Mouse (Mus musculus) limb, embryonic 11.5 days (tissue): ENCODE results near the gene Selenos. TPM values are rescaled to one million over a fixed set of nuclear protein-coding genes. Genes with fewer than 3 reads are reported as not detected.
"Not testable (repeated sequence)": the region's sequence is repeated elsewhere in the genome, so short reads cannot be mapped to it uniquely, and the experiment has no call there.

Experiments
- ATAC-seq: fragments of 200-750 bp; cut with Nextera tagmentation; 2 replicates; pipeline ENCODE4 v1.8.0; 2017; ENCODE audit warnings: low read depth; ENCODE audit not compliant: insufficient number of reproducible peaks, low FRiP score, low TSS enrichment
- DNase-seq: peaks from one replicate; pipeline ENCODE4 v3.0.0-alpha.2; 2015; ENCODE audit warnings: low spot score
- H3K27ac ChIP-seq: fragments of 300-500 bp; sonication (generic); replicated peaks from 2 replicates; pipeline ENCODE4 v1.5.1; 2014; ENCODE audit warnings: low read depth, mild to moderate bottlenecking, low read length
- H3K27me3 ChIP-seq: fragments of 300-500 bp; sonication (generic); 2 replicates; pipeline ENCODE4 v1.6.1; 2014; ENCODE audit warnings: mild to moderate bottlenecking, low read length, mixed read lengths; ENCODE audit not compliant: control insufficient read depth, insufficient read depth
- H3K36me3 ChIP-seq: fragments of 300-500 bp; sonication (generic); 2 replicates; pipeline ENCODE4 v1.6.1; 2014; ENCODE audit warnings: mild to moderate bottlenecking, low read length, moderate library complexity, mixed read lengths; ENCODE audit not compliant: control insufficient read depth, insufficient read depth
- H3K4me1 ChIP-seq: fragments of 300-500 bp; sonication (generic); 2 replicates; pipeline ENCODE4 v1.6.1; 2014; ENCODE audit warnings: low read length, mixed read lengths; ENCODE audit not compliant: control insufficient read depth, insufficient read depth
- H3K4me2 ChIP-seq: fragments of 300-500 bp; sonication (generic); 2 replicates; pipeline ENCODE4 v1.6.1; 2014; ENCODE audit warnings: low read depth, mild to moderate bottlenecking, moderate library complexity; ENCODE audit not compliant: severe bottlenecking
- H3K4me3 ChIP-seq: fragments of 300-500 bp; sonication (generic); 2 replicates; pipeline ENCODE4 v1.5.1; 2014; ENCODE audit warnings: low read depth, low read length
- H3K9ac ChIP-seq: fragments of 300-500 bp; sonication (generic); 2 replicates; pipeline ENCODE4 v1.6.1; 2014; ENCODE audit warnings: mild to moderate bottlenecking, low read length
- H3K9me3 ChIP-seq: fragments of 300-500 bp; sonication (generic); 2 replicates; pipeline ENCODE4 v1.6.1; 2016; ENCODE audit warnings: low read length; ENCODE audit not compliant: control insufficient read depth
- WGBS: fragments of 180-500 bp; shearing (Covaris S2); extraction: QIAGEN DNeasy Blood & Tissue Kit; methylation state at CpG from one replicate; pipeline ENCODE4 v1.1.7; 2014; 5-methylcytosine and 5-hydroxymethylcytosine counted together
- polyA plus RNA-seq: library from polyadenylated mRNA; unstranded; fragments of >200 nt; fragmentation: Nextera tagmentation; extraction: Ambion mirVana; gene quantifications from 2 replicates; pipeline ENCODE4 v1.2.1, GENCODE M21; 2014

Selenos gene
- polyA plus RNA-seq, 1 experiment from 2014 or later: 87.7 TPM

- DNase-seq: peak; percentile 41
- Histone ChIP-seq H3K9ac (0 out of 2 replicates have a peak overlapping the region, but pooled peaks have one; percentile 23), H3K36me3 (no peaks in the 10 kb centered on the region), H3K27me3 (no peaks in the 10 kb centered on the region), H3K27ac (no peak overlapping the region; the same call in 1 of the 2 replicates), H3K4me2 (no peak overlapping the region), H3K9me3 (no peaks in the 10 kb centered on the region), H3K4me3 (no peak overlapping the region), H3K4me1 (peaks cover 49% of the 10 kb centered on the region)
- ATAC-seq: peak; percentile 55; the same call in 1 of the 2 replicates
- WGBS: 30% methylated on average over 17 of the region's 17 CpGs
These were observed 32.2 kb upstream of the Selenos start for GRCm38 (mm10) chr7:66046921-66047918.

GRCm38 (mm10) chr7:66047975-66048374 lies 31.5 kb upstream of the Selenos start:
- no peaks in the 10 kb centered on the region for H3K27me3 ChIP-seq
- 78% methylated on average over 4 of the region's 4 CpGs for whole genome bisulfite sequencing
- no peaks in the 10 kb centered on the region for H3K9me3 ChIP-seq
- peaks cover 49% of the 10 kb centered on the region for H3K4me1 ChIP-seq
- no peak for ATAC-seq
- H3K27ac ChIP-seq: no peak overlapping the region
- no peak for DNase-seq
- H3K9ac ChIP-seq: no peak overlapping the region
- H3K4me2 ChIP-seq: no peak overlapping the region
- no peaks in the 10 kb centered on the region for H3K36me3 ChIP-seq
- H3K4me3 ChIP-seq: no peak overlapping the region

- peaks cover 44% of the 10 kb centered on the region for H3K4me1 ChIP-seq
- 88% methylated on average over 12 of the region's 12 CpGs for WGBS
- DNase-seq (no peak), ATAC-seq (no peak)
- H3K27ac ChIP-seq: no peak overlapping the region
- H3K27me3 ChIP-seq: no peaks in the 10 kb centered on the region
- H3K9me3 ChIP-seq: no peaks in the 10 kb centered on the region
- no peak overlapping the region for H3K4me2 ChIP-seq
- no peaks in the 10 kb centered on the region for H3K36me3 ChIP-seq
- no peak overlapping the region for H3K4me3 ChIP-seq
- H3K9ac ChIP-seq: no peak overlapping the region
These were observed 30.8 kb upstream of the Selenos start for GRCm38 (mm10) chr7:66048446-66049230.

- no peak overlapping the region for H3K9ac ChIP-seq
- no peaks in the 10 kb centered on the region for H3K27me3 ChIP-seq
- H3K4me2 ChIP-seq: no peak overlapping the region
- WGBS: 88% methylated on average over 4 of the region's 4 CpGs
- H3K4me3 ChIP-seq: no peak overlapping the region
- H3K9me3 ChIP-seq: no peaks in the 10 kb centered on the region
- H3K4me1 ChIP-seq: no peaks in the 10 kb centered on the region
- no peaks in the 10 kb centered on the region for H3K36me3 ChIP-seq
- no peak overlapping the region for H3K27ac ChIP-seq
- DNase-seq: no peak
- ATAC-seq: no peak
These were observed 25.4 kb upstream of the Selenos start for GRCm38 (mm10) chr7:66053946-66054483.

- not testable (repeated sequence) for H3K27me3 ChIP-seq, H3K9me3 ChIP-seq, H3K4me3 ChIP-seq, H3K27ac ChIP-seq, H3K36me3 ChIP-seq, H3K4me1 ChIP-seq, DNase-seq, H3K9ac ChIP-seq, H3K4me2 ChIP-seq, ATAC-seq
- 17% methylated on average over 2 of the region's 2 CpGs for WGBS
These were observed 24.1 kb upstream of the Selenos start for GRCm38 (mm10) chr7:66055356-66055755.

DNA sequence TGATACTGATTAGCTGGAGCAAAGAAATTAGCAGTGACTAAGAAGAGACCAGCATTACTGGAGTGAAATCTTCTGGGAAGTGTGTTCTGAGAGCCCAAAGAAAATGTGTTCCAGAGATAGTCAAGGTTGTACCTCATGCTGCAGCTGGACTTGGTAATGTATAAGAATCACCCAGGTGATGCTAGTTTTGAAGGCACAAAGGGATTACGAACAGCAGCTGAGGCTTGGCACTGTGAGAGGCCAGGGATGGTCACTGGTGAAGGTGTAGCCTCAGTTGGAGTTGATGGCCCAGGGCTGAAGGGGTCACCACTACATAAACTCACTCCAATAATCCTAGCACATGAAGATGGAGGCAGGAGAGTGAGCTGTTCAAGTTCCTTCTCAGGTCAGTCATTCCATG lies 20.7 kb upstream of the Selenos start, which contains the start of gene Snrpa1:
TSS of gene Snrpa1 (plus strand) at position 301 of the 400 bp plus-strand sequence.
- Histone ChIP-seq H3K4me2 (peak within 1 kb of the TSS; percentile 69), H3K4me3 (peak within 1 kb of the TSS; percentile 99), H3K27me3 (no peaks in the 10 kb centered on the region), H3K27ac (no peak within 1 kb of the TSS), H3K36me3 (peaks cover 8% of the 10 kb centered on the region; the same call in 1 of the 2 replicates), H3K9me3 (no peaks in the 10 kb centered on the region), H3K4me1 (peaks cover 3% of the 10 kb centered on the region; the same call in 1 of the 2 replicates), H3K9ac (peak within 1 kb of the TSS; percentile 95)
- WGBS: 64% methylated on average over 1 of the region's 1 CpGs
- no peak for ATAC-seq
- no peak for DNase-seq

DNA sequence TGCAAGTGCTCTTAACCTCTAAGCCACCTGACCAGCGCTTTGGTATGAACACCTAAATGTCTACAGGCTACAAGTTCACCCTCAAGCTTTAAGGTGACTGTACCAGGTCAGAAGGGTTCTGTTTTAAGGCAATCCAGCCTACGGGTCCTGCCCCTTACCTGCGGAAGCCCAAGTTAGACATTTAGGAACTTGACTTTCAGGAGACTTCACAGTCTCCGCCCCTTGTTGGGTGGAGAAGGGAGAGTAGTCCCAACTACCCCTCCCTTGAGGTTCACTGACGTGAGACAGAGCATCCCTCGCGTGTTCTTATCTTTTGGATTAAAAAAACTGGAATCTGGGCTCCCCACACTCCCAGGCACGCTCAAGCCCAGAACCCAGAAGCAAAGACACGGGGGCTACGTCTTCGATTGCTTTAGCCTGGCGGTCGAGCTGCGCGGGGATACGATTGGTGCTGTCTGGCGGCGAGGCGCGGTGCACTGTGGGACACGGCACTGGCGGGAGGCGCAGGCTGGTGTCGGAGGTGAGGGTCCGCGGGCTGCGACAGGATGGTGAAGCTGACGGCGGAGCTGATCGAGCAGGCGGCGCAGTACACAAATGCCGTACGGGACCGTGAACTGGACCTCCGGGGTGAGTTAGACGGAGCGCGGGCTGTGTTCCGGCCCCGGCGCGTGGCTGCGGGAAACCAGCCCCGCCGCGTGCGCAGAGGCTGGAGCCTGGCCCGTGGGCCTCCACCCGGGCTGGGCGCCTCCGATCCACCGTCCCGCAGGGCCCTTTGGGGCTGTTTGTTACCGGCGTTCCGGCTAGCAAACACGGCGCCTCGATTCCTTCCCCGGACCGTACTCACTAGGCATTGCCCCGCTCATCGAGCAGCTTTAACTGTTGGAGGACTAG lies 19.1 kb upstream of the Selenos start:
- under 1% methylated on average over 64 of the region's 64 CpGs for WGBS
- Histone ChIP-seq H3K36me3 (peaks cover 10% of the 10 kb centered on the region; the same call in 1 of the 2 replicates), H3K27me3 (no peaks in the 10 kb centered on the region)

More for the DNA sequence above, 19.1 kb upstream of the Selenos start:
- Histone ChIP-seq H3K4me2 (peak overlapping the region; percentile 69), H3K4me3 (peak overlapping the region; percentile 99), H3K4me1 (peaks cover 3% of the 10 kb centered on the region; the same call in 1 of the 2 replicates), H3K27ac (peak overlapping the region; percentile 71), H3K9ac (peak overlapping the region; percentile 95), H3K9me3 (no peaks in the 10 kb centered on the region)
- peak; percentile 95 for DNase-seq
- ATAC-seq: peak; percentile 91
